Mouse (Mus musculus): ENCODE measurements around the gene Cited2. TPM values are rescaled to one million over a fixed set of nuclear protein-coding genes. Genes with fewer than 3 reads are reported as not detected.

Cited2 gene
- polyA plus RNA-seq (2012; rRNA removed; ENCODE audit: low replicate concordance): 21.8 and 28.8 TPM in 2 replicates

DNA sequence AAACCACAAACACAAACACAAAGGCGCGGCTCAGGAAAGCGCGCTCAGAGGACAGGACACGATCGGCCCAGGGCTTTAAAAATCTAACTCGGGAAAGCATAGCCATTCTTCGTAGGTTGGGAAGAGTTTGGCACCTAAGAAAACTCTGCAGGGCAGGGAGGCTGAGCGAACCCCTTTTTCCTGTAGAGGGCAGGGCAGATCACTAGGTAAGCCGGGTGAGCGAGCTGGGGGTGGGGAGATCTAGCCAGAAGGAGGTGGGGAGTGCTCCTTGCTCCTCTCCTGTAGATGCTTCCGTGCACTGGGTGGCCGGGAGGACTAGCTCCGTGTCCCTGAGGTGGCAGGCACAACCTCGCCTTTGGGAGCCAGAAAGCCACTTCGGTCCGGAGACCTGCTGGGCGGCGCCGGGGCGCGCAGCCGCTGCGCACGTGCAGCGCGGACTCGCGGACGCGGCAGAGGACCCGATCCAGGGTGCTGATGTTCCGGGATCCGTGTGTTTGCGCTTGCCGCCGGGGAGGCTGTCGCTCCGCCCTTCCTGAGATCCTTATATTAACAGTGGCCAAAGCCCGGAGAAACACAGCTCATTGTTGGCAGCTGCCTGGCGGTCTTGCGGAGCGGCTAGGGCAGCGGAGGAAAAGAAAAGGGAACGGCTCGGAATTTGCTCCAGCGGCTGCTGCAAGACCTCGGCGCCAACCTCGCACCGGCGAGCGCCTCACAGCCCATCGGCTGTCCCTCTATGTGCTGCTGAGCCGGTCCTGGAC lies at the start of gene Cited2:
Cited2 (plus strand) TSS at position 566 of the 758 bp plus-strand sequence.

Other genes starting within 250 kb of the Cited2 start
- 0.20 and 0.76 TPM in 2 replicates for gene Txlnb, start 73.0 kb downstream of the Cited2 start, polyA plus RNA-seq (2012; rRNA removed; ENCODE audit: low replicate concordance)
- 11.2 and 26.3 TPM in 2 replicates for gene Heca, start 224.8 kb downstream of the Cited2 start, polyA plus RNA-seq (2012; rRNA removed; ENCODE audit: low replicate concordance)